Mouse (Mus musculus): ENCODE measurements around the gene Hdac7.

DNA sequence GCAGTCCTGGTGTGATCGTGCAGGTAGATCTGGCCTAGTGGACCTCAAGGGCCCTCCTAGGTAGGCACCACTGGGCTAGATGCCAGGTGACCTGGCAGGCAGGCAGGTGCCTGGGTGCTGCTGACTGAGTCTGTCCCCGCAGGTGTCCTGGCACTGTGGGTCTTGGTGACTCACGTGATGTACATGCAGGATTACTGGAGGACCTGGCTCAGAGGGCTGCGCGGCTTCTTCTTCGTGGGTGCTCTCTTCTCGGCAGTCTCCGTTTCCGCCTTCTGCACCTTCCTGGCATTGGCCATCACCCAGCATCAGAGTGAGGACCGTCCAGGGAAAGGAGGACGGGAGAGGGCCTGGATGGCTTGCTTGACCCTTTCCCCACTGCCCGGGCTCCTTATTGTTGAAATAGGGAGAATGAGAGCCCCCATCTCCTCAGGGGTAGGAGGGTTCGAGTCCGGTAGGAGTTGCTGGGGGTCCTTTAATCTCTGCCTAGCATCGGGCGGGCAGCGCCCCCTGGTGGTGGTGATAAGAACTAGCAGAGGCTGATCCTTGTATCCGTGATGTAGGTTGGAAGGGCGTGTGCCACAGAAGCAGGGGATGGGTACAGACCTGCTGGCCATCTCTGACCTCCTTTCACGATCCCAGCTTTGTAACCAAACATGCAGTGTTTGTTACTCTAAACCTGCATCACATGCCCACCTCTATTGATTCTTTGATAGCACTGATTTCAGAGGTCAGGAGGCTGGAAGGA lies 54.4 kb downstream of the Hdac7 start:
- TF ChIP-seq CTCF (IDR thresholded peaks at IDR 0.05; ENCODE audit: low read depth, low read length) (peak; percentile 85), GATA1 (IDR thresholded peaks at IDR 0.05; ENCODE audit: borderline replicate concordance, low read length) (no peak)
